Mouse (Mus musculus) spleen, adult 18-20 months (tissue): Measurements from ENCODE around the gene Kat7.

Experiments used
- DNase-seq, 2 experiments: peaks; one replicate each; pipeline ENCODE4 v3.0.0; 2022; ENCODE audit warnings: mixed read lengths in 2 of 2

The Kat7 gene

DNA sequence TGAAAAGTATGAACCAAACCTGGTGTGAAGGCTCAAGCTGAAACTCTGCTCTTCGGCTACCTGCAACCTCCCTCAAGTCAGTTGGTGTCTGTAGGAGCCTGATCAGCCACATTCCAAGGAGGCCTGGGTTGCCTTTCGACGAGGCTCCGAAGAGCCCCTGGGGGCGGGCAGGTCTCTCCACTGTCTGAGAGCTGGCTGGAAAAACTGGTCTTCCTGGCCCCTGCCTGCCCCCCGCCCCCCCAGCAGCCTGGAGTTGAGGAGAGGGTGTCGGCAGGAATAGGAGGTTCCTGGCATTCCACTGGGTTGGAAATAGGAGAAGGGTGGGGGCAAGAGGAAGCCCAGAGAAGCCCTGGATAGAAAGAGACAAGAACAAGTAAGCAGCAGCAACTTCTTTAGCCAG, 84.6 kb downstream of the Kat7 start:
- DNase-seq: no peak
